16 mouse cellular contexts compared by ENCODE assay signal in the genomic region with DNA sequence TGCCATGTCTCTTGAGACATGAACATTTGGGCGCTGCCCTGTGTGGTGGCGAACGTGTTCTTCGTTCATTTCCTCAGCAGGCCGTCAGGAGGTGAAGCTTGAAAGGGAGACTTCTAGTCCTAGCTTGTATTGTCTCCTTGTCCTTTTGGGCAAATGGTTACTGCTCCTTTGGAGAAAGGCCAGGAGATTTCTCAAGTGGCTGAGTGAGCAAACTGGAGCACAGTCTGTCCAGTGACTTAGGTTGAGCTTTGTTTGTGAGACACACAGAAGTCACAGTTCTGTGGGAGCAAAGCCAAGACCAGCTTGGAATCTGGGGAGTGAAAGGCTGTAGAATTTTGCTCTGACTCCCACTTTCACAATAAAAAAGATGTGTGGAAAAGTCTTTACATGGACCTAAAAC.
DNase-seq lines count a peak whose midpoint lies in the region; ATAC-seq lines count a peak whose summit lies in the region.
"Had no signal": no experiment of that assay in that cellular context is flagged by ENCODE, and none has a peak within 500 bp of the region (broad histone marks: within the 10 kb centered on the region; RNA-seq: fewer than 3 reads in every experiment).

No protein-coding gene starts in this region.

- WGBS in heart, embryonic 10.5 days = 85% methylated on average over 5 of the region's 5 CpGs
- WGBS in liver, embryonic 11.5 days = 84% methylated on average over 5 of the region's 5 CpGs

- no peak for ATAC-seq in liver, embryonic 11.5 days (replicated peaks; ENCODE audit: low FRiP score)
- ATAC-seq: forebrain, postnatal 0 days had no signal

- H3K27ac ChIP-seq in heart, embryonic 10.5 days = no peak overlapping the region
- H3K27ac ChIP-seq in liver, embryonic 11.5 days (ENCODE audit: low read depth, low read length) = no peak overlapping the region
- H3K27ac ChIP-seq: heart, adult 2 months; hindbrain, embryonic 10.5 days; kidney, postnatal 0 days; limb, embryonic 15.5 days; stomach, embryonic 15.5 days had no signal

- H3K4me1 ChIP-seq in heart, embryonic 10.5 days = no peaks in the 10 kb centered on the region
- no peaks in the 10 kb centered on the region for H3K4me1 ChIP-seq in liver, embryonic 11.5 days (replicated peaks; ENCODE audit: control insufficient read depth, insufficient read depth, low read length)
- H3K4me1 ChIP-seq: hindbrain, embryonic 10.5 days; limb, embryonic 15.5 days; stomach, embryonic 15.5 days had no signal

- H3K9me3 ChIP-seq in heart, embryonic 10.5 days = no peaks in the 10 kb centered on the region
- no peaks in the 10 kb centered on the region for H3K9me3 ChIP-seq in liver, embryonic 11.5 days (ENCODE audit: control insufficient read depth, low read length)
- H3K9me3 ChIP-seq: hindbrain, embryonic 10.5 days; limb, embryonic 15.5 days; stomach, embryonic 15.5 days had no signal

- H3K36me3 ChIP-seq in heart, embryonic 10.5 days = no peaks in the 10 kb centered on the region
- no peaks in the 10 kb centered on the region for H3K36me3 ChIP-seq in liver, embryonic 11.5 days (ENCODE audit: control insufficient read depth, insufficient read depth, low read length)
- H3K36me3 ChIP-seq: hindbrain, embryonic 10.5 days; limb, embryonic 15.5 days; stomach, embryonic 15.5 days had no signal

- H3K27me3 ChIP-seq in heart, embryonic 10.5 days (ENCODE audit: insufficient read depth, poor library complexity, severe bottlenecking) = no peaks in the 10 kb centered on the region
- no peaks in the 10 kb centered on the region for H3K27me3 ChIP-seq in liver, embryonic 11.5 days (replicated peaks; ENCODE audit: control insufficient read depth, insufficient read depth, low read length)
- H3K27me3 ChIP-seq: limb, embryonic 15.5 days; stomach, embryonic 15.5 days had no signal

- H3K4me3 ChIP-seq in heart, embryonic 10.5 days = no peak overlapping the region
- H3K4me3 ChIP-seq in liver, embryonic 11.5 days (ENCODE audit: low read depth, low read length) = no peak overlapping the region
- H3K4me3 ChIP-seq: heart, adult 2 months; hindbrain, embryonic 10.5 days; limb, embryonic 15.5 days; stomach, embryonic 15.5 days had no signal

- DNase-seq in heart, adult 9 months (ENCODE audit: low spot score in 2 of 2) = peak; percentile 15 to 39
- no peak for DNase-seq in heart, embryonic 10.5 days (ENCODE audit: low spot score)
- DNase-seq in adrenal gland, adult 8-10 months = peak; percentile 59
- DNase-seq in gonadal fat pad, adult 2 months (ENCODE audit: low read depth) = peak; percentile 96
- DNase-seq in lung, postnatal 25 days (ENCODE audit: low spot score) = peak; percentile 79
- DNase-seq in liver, embryonic 11.5 days (ENCODE audit: low spot score) = no peak
- DNase-seq in layer of hippocampus, postnatal 10 days (ENCODE audit: low spot score in 2 of 2) = no peak
- DNase-seq: cerebellum, adult 11-12 months; forebrain, postnatal 0 days; right cerebral cortex, postnatal 4 days; thymus, postnatal 36 days had no signal

- H3K9ac ChIP-seq in liver, embryonic 11.5 days (ENCODE audit: low read depth, low read length) = no peak overlapping the region
- H3K9ac ChIP-seq: forebrain, postnatal 0 days; limb, embryonic 15.5 days; stomach, embryonic 15.5 days had no signal

- H3K4me2 ChIP-seq in liver, embryonic 11.5 days = no peak overlapping the region
- H3K4me2 ChIP-seq: limb, embryonic 15.5 days; stomach, embryonic 15.5 days had no signal

Comparison
In these comparisons a context has a peak if more than half of its experiments do, and no peak if none do; other contexts are left out.
1. DNase-seq: peak in heart, adult 9 months (2 of 2), adrenal gland, adult 8-10 months (single experiment), gonadal fat pad, adult 2 months (single experiment) and lung, postnatal 25 days (single experiment); none in heart, embryonic 10.5 days (single experiment), liver, embryonic 11.5 days (single experiment) and layer of hippocampus, postnatal 10 days (0 of 2).